Mouse (Mus musculus) stomach, embryonic 15.5 days (tissue): ENCODE measurements at regions not wholly inside any gene's neighbourhood (a gene's known extent, or its start where the extent isn't known, plus 50 kb on each side); places are given as distances from the start of the nearest gene placed in this dataset. TPM values are rescaled to one million over a fixed set of nuclear protein-coding genes. Genes with fewer than 3 reads are reported as not detected.
"Not testable (repeated sequence)": the region's sequence is repeated elsewhere in the genome, so short reads cannot be mapped to it uniquely, and the experiment has no call there.

Experiments
- ATAC-seq: fragments of 200-750 bp; cut with Nextera tagmentation; 2 replicates; pipeline ENCODE4 v1.8.0; 2017; ENCODE audit warnings: low read depth, moderate number of reproducible peaks, moderate TSS enrichment; ENCODE audit not compliant: insufficient read depth, low FRiP score
- H3K27ac ChIP-seq: fragments of 300-500 bp; sonication (generic); 2 replicates; pipeline ENCODE4 v1.5.1; 2015; ENCODE audit warnings: mild to moderate bottlenecking, inconsistent platforms
- H3K27me3 ChIP-seq: fragments of 300-500 bp; sonication (generic); replicated peaks from 2 replicates; pipeline ENCODE4 v1.6.1; 2015; ENCODE audit warnings: inconsistent platforms
- H3K36me3 ChIP-seq: fragments of 300-500 bp; sonication (generic); 2 replicates; pipeline ENCODE4 v1.6.1; 2015; ENCODE audit warnings: inconsistent platforms
- H3K4me1 ChIP-seq: fragments of 300-500 bp; sonication (generic); 2 replicates; pipeline ENCODE4 v1.6.1; 2015; ENCODE audit warnings: inconsistent platforms
- H3K4me2 ChIP-seq: fragments of 300-500 bp; sonication (generic); 2 replicates; pipeline ENCODE4 v1.6.1; 2015; ENCODE audit warnings: mild to moderate bottlenecking, inconsistent platforms
- H3K4me3 ChIP-seq: fragments of 300-500 bp; sonication (generic); replicated peaks from 2 replicates; pipeline ENCODE4 v1.5.1; 2015; ENCODE audit warnings: inconsistent platforms
- H3K9ac ChIP-seq: fragments of 300-500 bp; sonication (generic); 2 replicates; pipeline ENCODE4 v1.6.1; 2015; ENCODE audit warnings: inconsistent platforms
- H3K9me3 ChIP-seq: fragments of 300-500 bp; sonication (generic); 2 replicates; pipeline ENCODE4 v1.6.1; 2016; ENCODE audit warnings: inconsistent platforms
- WGBS: fragments of 180-500 bp; shearing (Covaris S2); methylation state at CpG from one replicate; pipeline ENCODE4 v1.1.7; 2015; 5-methylcytosine and 5-hydroxymethylcytosine counted together
- microRNA-seq: library from miRNA; unstranded; fragments of <30 nt; microRNA quantifications from one replicate; pipeline ENCODE4, GENCODE M21; 2016

- not testable (repeated sequence) for ATAC-seq, H3K27ac ChIP-seq, H3K9me3 ChIP-seq, H3K4me2 ChIP-seq, H3K36me3 ChIP-seq, H3K4me1 ChIP-seq, H3K27me3 ChIP-seq, H3K9ac ChIP-seq, H3K4me3 ChIP-seq
- WGBS: 86% methylated on average over 12 of the region's 12 CpGs
These were observed 67.5 kb upstream of the Lemd2 start for GRCm38 (mm10) chr17:27271756-27272155.

- H3K9me3 ChIP-seq, H3K27ac ChIP-seq, H3K4me1 ChIP-seq, H3K27me3 ChIP-seq, H3K4me3 ChIP-seq, H3K9ac ChIP-seq, H3K4me2 ChIP-seq, H3K36me3 ChIP-seq, ATAC-seq: not testable (repeated sequence)
- 92% methylated on average over 8 of the region's 8 CpGs for WGBS
These were observed 66.5 kb upstream of the Lemd2 start for GRCm38 (mm10) chr17:27270776-27271175.

GRCm38 (mm10) chr17:27264607-27265006 lies 60.3 kb upstream of the Lemd2 start:
- not testable (repeated sequence) for H3K9me3 ChIP-seq, H3K4me1 ChIP-seq, H3K4me3 ChIP-seq, H3K9ac ChIP-seq, H3K4me2 ChIP-seq, ATAC-seq, H3K27ac ChIP-seq, H3K27me3 ChIP-seq, H3K36me3 ChIP-seq
- WGBS: 96% methylated on average over 7 of the region's 9 CpGs

GRCm38 (mm10) chr17:27262607-27263006 lies 58.3 kb upstream of the Lemd2 start:
- Histone ChIP-seq H3K9me3 (no peaks in the 10 kb centered on the region), H3K9ac (no peak overlapping the region), H3K27me3 (no peaks in the 10 kb centered on the region), H3K4me3 (no peak overlapping the region), H3K4me1 (no peaks in the 10 kb centered on the region), H3K36me3 (no peaks in the 10 kb centered on the region), H3K4me2 (no peak overlapping the region), H3K27ac (no peak overlapping the region)
- WGBS: 56% methylated on average over 4 of the region's 4 CpGs
- no peak for ATAC-seq

GRCm38 (mm10) chr17:27261981-27262380 lies 57.7 kb upstream of the Lemd2 start:
- no peak overlapping the region for H3K27ac ChIP-seq
- 90% methylated on average over 9 of the region's 9 CpGs for WGBS
- no peak overlapping the region for H3K4me2 ChIP-seq
- H3K9ac ChIP-seq: no peak overlapping the region
- no peaks in the 10 kb centered on the region for H3K9me3 ChIP-seq
- no peak for ATAC-seq
- H3K4me3 ChIP-seq: no peak overlapping the region
- H3K27me3 ChIP-seq: no peaks in the 10 kb centered on the region
- no peaks in the 10 kb centered on the region for H3K4me1 ChIP-seq
- H3K36me3 ChIP-seq: no peaks in the 10 kb centered on the region

GRCm38 (mm10) chr17:27261251-27261650 lies 57.0 kb upstream of the Lemd2 start:
- Histone ChIP-seq H3K9ac (no peak overlapping the region), H3K4me2 (no peak overlapping the region), H3K27ac (no peak overlapping the region), H3K9me3 (no peaks in the 10 kb centered on the region), H3K4me3 (no peak overlapping the region), H3K36me3 (no peaks in the 10 kb centered on the region), H3K4me1 (no peaks in the 10 kb centered on the region), H3K27me3 (no peaks in the 10 kb centered on the region)
- no peak for ATAC-seq
- WGBS: 51% methylated on average over 2 of the region's 2 CpGs

GRCm38 (mm10) chr17:27260116-27260515 lies 55.8 kb upstream of the Lemd2 start:
- Histone ChIP-seq H3K27me3 (no peaks in the 10 kb centered on the region), H3K9me3 (no peaks in the 10 kb centered on the region), H3K9ac (no peak overlapping the region), H3K4me3 (no peak overlapping the region), H3K36me3 (no peaks in the 10 kb centered on the region), H3K4me2 (no peak overlapping the region), H3K4me1 (no peaks in the 10 kb centered on the region), H3K27ac (no peak overlapping the region)
- no peak for ATAC-seq
- WGBS: 89% methylated on average over 9 of the region's 9 CpGs

- Histone ChIP-seq H3K9me3 (no peaks in the 10 kb centered on the region), H3K36me3 (no peaks in the 10 kb centered on the region), H3K27ac (no peak overlapping the region), H3K4me3 (no peak overlapping the region), H3K4me2 (no peak overlapping the region), H3K27me3 (no peaks in the 10 kb centered on the region), H3K4me1 (no peaks in the 10 kb centered on the region), H3K9ac (no peak overlapping the region)
- no peak for ATAC-seq
- WGBS: 38% methylated on average over 7 of the region's 7 CpGs
These were observed 53.1 kb upstream of the Lemd2 start for GRCm38 (mm10) chr17:27257345-27257744.

- Histone ChIP-seq H3K4me1 (no peaks in the 10 kb centered on the region), H3K9ac (no peak overlapping the region), H3K4me3 (no peak overlapping the region), H3K36me3 (no peaks in the 10 kb centered on the region), H3K9me3 (no peaks in the 10 kb centered on the region), H3K27ac (no peak overlapping the region), H3K27me3 (no peaks in the 10 kb centered on the region), H3K4me2 (no peak overlapping the region)
- ATAC-seq: no peak
- 39% methylated on average over 7 of the region's 7 CpGs for WGBS
These were observed 51.5 kb upstream of the Lemd2 start for GRCm38 (mm10) chr17:27255804-27256203.

Small RNAs in the stretch of these regions (microRNA-seq; reads per million reads assigned to microRNA genes)
- gene Mir7214 (not detected), gene Mir7216 (not detected), gene Mir7217 (not detected), gene Mir7218 (not detected)
